Mouse (Mus musculus) forebrain, embryonic 12.5 days (tissue): ENCODE results near the gene Gm20388. TPM values are rescaled to one million over a fixed set of nuclear protein-coding genes. Genes with fewer than 3 reads are reported as not detected.

Experiments used
- ATAC-seq: fragments of 200-750 bp; cut with Nextera tagmentation; 2 replicates; pipeline ENCODE4 v1.8.0; 2017; ENCODE audit warnings: moderate TSS enrichment; ENCODE audit not compliant: low FRiP score
- H3K27ac ChIP-seq: fragments of 300-500 bp; sonication (generic); 2 replicates; pipeline ENCODE4 v1.5.1; 2016; ENCODE audit warnings: mild to moderate bottlenecking
- H3K27me3 ChIP-seq: fragments of 300-500 bp; sonication (generic); 2 replicates; pipeline ENCODE4 v1.6.1; 2016; ENCODE audit warnings: mild to moderate bottlenecking
- H3K36me3 ChIP-seq: fragments of 300-500 bp; sonication (generic); replicated peaks from 2 replicates; pipeline ENCODE4 v1.6.1; 2016; ENCODE audit warnings: mild to moderate bottlenecking
- H3K4me1 ChIP-seq: fragments of 300-500 bp; sonication (generic); 2 replicates; pipeline ENCODE4 v1.6.1; 2016
- H3K4me2 ChIP-seq: fragments of 300-500 bp; sonication (generic); 2 replicates; pipeline ENCODE4 v1.6.1; 2016; ENCODE audit warnings: mild to moderate bottlenecking, moderate library complexity
- H3K4me3 ChIP-seq: fragments of 300-500 bp; sonication (generic); replicated peaks from 2 replicates; pipeline ENCODE4 v1.5.1; 2016; ENCODE audit warnings: mild to moderate bottlenecking
- H3K9ac ChIP-seq: fragments of 300-500 bp; sonication (generic); 2 replicates; pipeline ENCODE4 v1.6.1; 2016; ENCODE audit warnings: mild to moderate bottlenecking
- H3K9me3 ChIP-seq: fragments of 300-500 bp; sonication (generic); 2 replicates; pipeline ENCODE4 v1.6.1; 2016
- WGBS: fragments of 180-500 bp; shearing (Covaris S2); methylation state at CpG from one replicate; pipeline ENCODE4 v1.1.7; 2016; 5-methylcytosine and 5-hydroxymethylcytosine counted together
- polyA plus RNA-seq: library from polyadenylated mRNA; unstranded; fragments of >200 nt; fragmentation: Nextera tagmentation; extraction: Ambion mirVana; gene quantifications from 2 replicates; pipeline ENCODE4 v1.2.1, GENCODE M21; 2016

Gm20388 gene
- polyA plus RNA-seq, 1 experiment from 2014 or later, result not detected

- no peak overlapping the region for H3K9ac ChIP-seq
- H3K4me2 ChIP-seq, result no peak overlapping the region
- H3K4me3 ChIP-seq, result no peak overlapping the region
- no peak for ATAC-seq
- 87% methylated on average over 5 of the region's 5 CpGs for WGBS
- H3K27me3 ChIP-seq, result peaks cover 6% of the 10 kb centered on the region; the same call in 1 of the 2 replicates
- no peak overlapping the region for H3K27ac ChIP-seq
- peaks cover 16% of the 10 kb centered on the region for H3K4me1 ChIP-seq
- no peaks in the 10 kb centered on the region for H3K9me3 ChIP-seq
- H3K36me3 ChIP-seq, result peaks cover 6% of the 10 kb centered on the region
These were observed 3740.9 kb downstream of the Gm20388 start for GRCm38 (mm10) chr8:123651390-123652098.

GRCm38 (mm10) chr8:123652641-123653040 lies 3742.0 kb downstream of the Gm20388 start:
- Histone ChIP-seq H3K4me1 (peaks cover 16% of the 10 kb centered on the region), H3K4me3 (no peak overlapping the region), H3K9me3 (no peaks in the 10 kb centered on the region), H3K36me3 (peaks cover 15% of the 10 kb centered on the region), H3K27ac (peak overlapping the region; percentile 90; the same call in 1 of the 2 replicates), H3K4me2 (no peak overlapping the region), H3K9ac (no peak overlapping the region), H3K27me3 (0 out of 2 replicates have a peak, but pooled peaks cover 6% of the 10 kb centered on the region)
- 62% methylated on average over 4 of the region's 4 CpGs for WGBS
- no peak for ATAC-seq

- under 1% methylated on average over 47 of the region's 58 CpGs for WGBS
- Histone ChIP-seq H3K27me3 (0 out of 2 replicates have a peak, but pooled peaks cover 2% of the 10 kb centered on the region), H3K27ac (peak within 1 kb of the TSS; percentile 90), H3K4me3 (peak within 1 kb of the TSS; percentile 73), H3K9me3 (no peaks in the 10 kb centered on the region), H3K4me1 (peaks cover 16% of the 10 kb centered on the region), H3K36me3 (peaks cover 23% of the 10 kb centered on the region), H3K4me2 (peak within 1 kb of the TSS; percentile 66), H3K9ac (peak within 1 kb of the TSS; percentile 88)
- peak; percentile 91 for ATAC-seq
These were observed 3742.8 kb downstream of the Gm20388 start, which contains the start of gene Rhou for GRCm38 (mm10) chr8:123653308-123653993. Rhou (plus strand) TSS chr8:123653929.

- Histone ChIP-seq H3K4me2 (peak overlapping the region; percentile 66), H3K4me3 (peak overlapping the region; percentile 73), H3K27me3 (no peaks in the 10 kb centered on the region), H3K4me1 (peaks cover 16% of the 10 kb centered on the region), H3K9me3 (no peaks in the 10 kb centered on the region), H3K9ac (peak overlapping the region; percentile 88), H3K36me3 (peaks cover 30% of the 10 kb centered on the region), H3K27ac (peak overlapping the region; percentile 90)
- 1% methylated on average over 52 of the region's 77 CpGs for WGBS
- ATAC-seq, result peak; percentile 76
These were observed 3743.4 kb downstream of the Gm20388 start for GRCm38 (mm10) chr8:123653994-123654569.

- peaks cover 31% of the 10 kb centered on the region for H3K36me3 ChIP-seq
- no peaks in the 10 kb centered on the region for H3K9me3 ChIP-seq
- peak overlapping the region; percentile 66 for H3K4me2 ChIP-seq
- 15% methylated on average over 5 of the region's 5 CpGs for WGBS
- H3K4me3 ChIP-seq, result peak overlapping the region; percentile 73
- peak overlapping the region; percentile 88 for H3K9ac ChIP-seq
- H3K27me3 ChIP-seq, result no peaks in the 10 kb centered on the region
- H3K27ac ChIP-seq, result no peak overlapping the region
- ATAC-seq, result no peak
- peaks cover 16% of the 10 kb centered on the region for H3K4me1 ChIP-seq
These were observed 3744.1 kb downstream of the Gm20388 start for GRCm38 (mm10) chr8:123654763-123655162.

- Histone ChIP-seq H3K36me3 (peaks cover 36% of the 10 kb centered on the region), H3K27ac (no peak overlapping the region), H3K9ac (peak overlapping the region; percentile 88; the same call in 1 of the 2 replicates), H3K4me2 (peak overlapping the region; percentile 66), H3K27me3 (no peaks in the 10 kb centered on the region), H3K4me1 (peaks cover 16% of the 10 kb centered on the region), H3K9me3 (no peaks in the 10 kb centered on the region), H3K4me3 (peak overlapping the region; percentile 73)
- ATAC-seq, result no peak
- 1% methylated on average over 8 of the region's 8 CpGs for WGBS
These were observed 3744.7 kb downstream of the Gm20388 start for GRCm38 (mm10) chr8:123655351-123655779.

- no peak overlapping the region for H3K9ac ChIP-seq
- no peak overlapping the region for H3K27ac ChIP-seq
- H3K9me3 ChIP-seq, result no peaks in the 10 kb centered on the region
- H3K36me3 ChIP-seq, result peaks cover 57% of the 10 kb centered on the region
- H3K27me3 ChIP-seq, result no peaks in the 10 kb centered on the region
- no peak overlapping the region for H3K4me2 ChIP-seq
- no peak overlapping the region for H3K4me3 ChIP-seq
- 92% methylated on average over 8 of the region's 8 CpGs for WGBS
- no peak for ATAC-seq
- H3K4me1 ChIP-seq, result peaks cover 16% of the 10 kb centered on the region
These were observed 3747.2 kb downstream of the Gm20388 start for GRCm38 (mm10) chr8:123657826-123658225.

- H3K27me3 ChIP-seq, result no peaks in the 10 kb centered on the region
- H3K4me3 ChIP-seq, result no peak overlapping the region
- H3K4me2 ChIP-seq, result no peak overlapping the region
- WGBS, result 92% methylated on average over 10 of the region's 10 CpGs
- H3K4me1 ChIP-seq, result peaks cover 15% of the 10 kb centered on the region
- peaks cover 75% of the 10 kb centered on the region for H3K36me3 ChIP-seq
- H3K27ac ChIP-seq, result no peak overlapping the region
- ATAC-seq, result no peak
- no peaks in the 10 kb centered on the region for H3K9me3 ChIP-seq
- H3K9ac ChIP-seq, result no peak overlapping the region
These were observed 3748.9 kb downstream of the Gm20388 start for GRCm38 (mm10) chr8:123659469-123660057.

GRCm38 (mm10) chr8:123661515-123661914 lies 3750.9 kb downstream of the Gm20388 start:
- H3K4me3 ChIP-seq, result no peak overlapping the region
- WGBS, result 90% methylated on average over 11 of the region's 11 CpGs
- H3K9ac ChIP-seq, result no peak overlapping the region
- H3K36me3 ChIP-seq, result peaks cover 69% of the 10 kb centered on the region
- no peaks in the 10 kb centered on the region for H3K27me3 ChIP-seq
- H3K4me2 ChIP-seq, result no peak overlapping the region
- no peaks in the 10 kb centered on the region for H3K4me1 ChIP-seq
- no peak for ATAC-seq
- no peaks in the 10 kb centered on the region for H3K9me3 ChIP-seq
- H3K27ac ChIP-seq, result no peak overlapping the region

GRCm38 (mm10) chr8:123665580-123665979 lies 3754.9 kb downstream of the Gm20388 start:
- no peak for ATAC-seq
- no peak overlapping the region for H3K4me3 ChIP-seq
- H3K27me3 ChIP-seq, result no peaks in the 10 kb centered on the region
- 96% methylated on average over 6 of the region's 6 CpGs for WGBS
- no peaks in the 10 kb centered on the region for H3K9me3 ChIP-seq
- H3K9ac ChIP-seq, result no peak overlapping the region
- no peak overlapping the region for H3K4me2 ChIP-seq
- peaks cover 37% of the 10 kb centered on the region for H3K36me3 ChIP-seq
- no peak overlapping the region for H3K27ac ChIP-seq
- 0 out of 2 replicates have a peak, but pooled peaks cover 4% of the 10 kb centered on the region for H3K4me1 ChIP-seq

GRCm38 (mm10) chr8:123666832-123667231 lies 3756.2 kb downstream of the Gm20388 start:
- H3K4me3 ChIP-seq, result no peak overlapping the region

GRCm38 (mm10) chr8:123668681-123669080 lies 3758.0 kb downstream of the Gm20388 start:
- ATAC-seq, result no peak
- no peak overlapping the region for H3K4me3 ChIP-seq
- H3K27me3 ChIP-seq, result no peaks in the 10 kb centered on the region
- 52% methylated on average over 4 of the region's 4 CpGs for WGBS
- H3K36me3 ChIP-seq, result peaks cover 9% of the 10 kb centered on the region
- H3K4me1 ChIP-seq, result peaks cover 10% of the 10 kb centered on the region; the same call in 1 of the 2 replicates
- no peak overlapping the region for H3K27ac ChIP-seq
- no peak overlapping the region for H3K4me2 ChIP-seq
- H3K9me3 ChIP-seq, result no peaks in the 10 kb centered on the region
- no peak overlapping the region for H3K9ac ChIP-seq

More at GRCm38 (mm10) chr8:123666832-123667231, 3756.2 kb downstream of the Gm20388 start:
- no peaks in the 10 kb centered on the region for H3K27me3 ChIP-seq
- no peak overlapping the region for H3K9ac ChIP-seq
- no peak for ATAC-seq
- no peak overlapping the region for H3K27ac ChIP-seq
- H3K4me2 ChIP-seq, result no peak overlapping the region
- H3K36me3 ChIP-seq, result peaks cover 25% of the 10 kb centered on the region
- WGBS, result 95% methylated on average over 1 of the region's 1 CpGs
- no peaks in the 10 kb centered on the region for H3K9me3 ChIP-seq
- H3K4me1 ChIP-seq, result peaks cover 10% of the 10 kb centered on the region; the same call in 1 of the 2 replicates
